Mouse (Mus musculus) testis, adult 2 months (tissue): ENCODE measurements around the gene 4930467E23Rik.
"Not testable (repeated sequence)": the region's sequence is repeated elsewhere in the genome, so short reads cannot be mapped to it uniquely, and the experiment has no call there.

ENCODE experiments used
- CTCF ChIP-seq: fragments of 200-500 bp; IDR thresholded peaks from 2 replicates; pipeline ENCODE4 v1.5.1; 2012; ENCODE audit warnings: low read depth, mild to moderate bottlenecking, inconsistent platforms, low read length, moderate library complexity; ENCODE audit not compliant: control insufficient read depth, insufficient read depth, insufficient replicate concordance
- POLR2A ChIP-seq: fragments of 200-500 bp; IDR thresholded peaks from 2 replicates; pipeline ENCODE4 v1.6.1; 2012; ENCODE audit warnings: low read depth, mild to moderate bottlenecking, inconsistent platforms, low read length, moderate library complexity; ENCODE audit not compliant: control insufficient read depth

- TF ChIP-seq POLR2A, CTCF: not testable (repeated sequence)
Observed at GRCm38 (mm10) chr8:19705216-19705600, 24.2 kb upstream of the 4930467E23Rik start.
